Mouse (Mus musculus) heart, embryonic 12.5 days (tissue): ENCODE measurements around the gene Pdcd5. TPM values are rescaled to one million over a fixed set of nuclear protein-coding genes. Genes with fewer than 3 reads are reported as not detected.

Experiments
- ATAC-seq: fragments of 200-750 bp; cut with Nextera tagmentation; 2 replicates; pipeline ENCODE4 v1.8.0; 2017; ENCODE audit warnings: moderate TSS enrichment, moderate library complexity; ENCODE audit not compliant: insufficient number of reproducible peaks, low FRiP score
- H3K27ac ChIP-seq: fragments of 300-500 bp; sonication (generic); 2 replicates; pipeline ENCODE4 v1.5.1; 2016; ENCODE audit warnings: mild to moderate bottlenecking, moderate library complexity; ENCODE audit not compliant: poor library complexity, severe bottlenecking
- H3K27me3 ChIP-seq: fragments of 300-500 bp; sonication (generic); replicated peaks from 2 replicates; pipeline ENCODE4 v1.6.1; 2016; ENCODE audit warnings: mild to moderate bottlenecking, moderate library complexity
- H3K36me3 ChIP-seq: fragments of 300-500 bp; sonication (generic); 2 replicates; pipeline ENCODE4 v1.6.1; 2016; ENCODE audit warnings: mild to moderate bottlenecking, moderate library complexity
- H3K4me1 ChIP-seq: fragments of 300-500 bp; sonication (generic); replicated peaks from 2 replicates; pipeline ENCODE4 v1.6.1; 2016; ENCODE audit warnings: mild to moderate bottlenecking
- H3K4me2 ChIP-seq: fragments of 300-500 bp; sonication (generic); 2 replicates; pipeline ENCODE4 v1.6.1; 2016; ENCODE audit warnings: mild to moderate bottlenecking, moderate library complexity
- H3K4me3 ChIP-seq: fragments of 300-500 bp; sonication (generic); 2 replicates; pipeline ENCODE4 v1.5.1; 2016; ENCODE audit warnings: mild to moderate bottlenecking
- H3K9ac ChIP-seq: fragments of 300-500 bp; sonication (generic); 2 replicates; pipeline ENCODE4 v1.6.1; 2016; ENCODE audit warnings: mild to moderate bottlenecking, moderate library complexity
- H3K9me3 ChIP-seq: fragments of 300-500 bp; sonication (generic); replicated peaks from 2 replicates; pipeline ENCODE4 v1.6.1; 2016; ENCODE audit warnings: mild to moderate bottlenecking, moderate library complexity
- WGBS: fragments of 180-500 bp; shearing (Covaris S2); methylation state at CpG from one replicate; pipeline ENCODE4 v1.1.7; 2016; 5-methylcytosine and 5-hydroxymethylcytosine counted together
- polyA plus RNA-seq: library from polyadenylated mRNA; unstranded; fragments of >200 nt; fragmentation: Nextera tagmentation; extraction: Ambion mirVana; gene quantifications from 2 replicates; pipeline ENCODE4 v1.2.1, GENCODE M21; 2016

Gene Pdcd5
- 293 and 296 TPM in 2 replicates for polyA plus RNA-seq

DNA sequence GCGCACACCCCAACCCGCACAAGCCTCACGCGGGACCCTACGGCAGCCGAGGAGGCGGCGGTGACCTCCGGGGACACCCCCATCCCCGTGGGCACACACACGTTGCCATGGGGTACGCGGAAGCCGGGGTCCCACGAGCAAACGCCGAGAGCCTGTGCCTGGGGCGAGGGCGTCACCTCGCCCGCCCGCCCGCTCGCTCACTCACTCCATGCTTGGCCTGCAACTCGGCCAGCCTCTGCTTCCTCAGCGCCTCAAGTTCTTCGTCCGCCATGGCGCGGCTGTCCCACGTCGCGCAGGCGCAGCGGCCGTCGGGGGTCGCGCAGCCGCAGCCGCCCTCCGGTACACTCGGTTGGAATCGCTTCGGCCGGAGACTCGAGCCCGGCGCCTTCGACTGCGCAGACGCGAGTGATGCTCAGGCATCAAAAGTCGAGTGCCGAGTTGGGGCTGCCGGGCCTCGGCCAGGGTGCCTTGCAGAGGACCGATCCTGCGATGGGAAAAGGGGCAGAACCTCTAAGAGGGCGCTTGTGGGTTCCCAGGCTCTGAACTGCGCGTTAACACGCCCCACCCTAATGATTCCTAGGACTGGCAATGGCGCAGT, at the start of gene Pdcd5:
Gene Pdcd5, minus strand, starts transcription at position 421 of the 598 bp plus-strand sequence.
- Histone ChIP-seq H3K27ac (peak within 1 kb of the TSS; percentile 86), H3K4me2 (peak within 1 kb of the TSS; percentile 74), H3K36me3 (peaks cover 35% of the 10 kb centered on the region), H3K9me3 (no peaks in the 10 kb centered on the region), H3K9ac (peak within 1 kb of the TSS; percentile 97), H3K4me1 (0 out of 2 replicates have a peak, but pooled peaks cover 3% of the 10 kb centered on the region), H3K4me3 (peak within 1 kb of the TSS; percentile 97), H3K27me3 (no peaks in the 10 kb centered on the region)
- peak; percentile 88 for ATAC-seq
- WGBS, result 0% methylated on average over 58 of the region's 64 CpGs

DNA sequence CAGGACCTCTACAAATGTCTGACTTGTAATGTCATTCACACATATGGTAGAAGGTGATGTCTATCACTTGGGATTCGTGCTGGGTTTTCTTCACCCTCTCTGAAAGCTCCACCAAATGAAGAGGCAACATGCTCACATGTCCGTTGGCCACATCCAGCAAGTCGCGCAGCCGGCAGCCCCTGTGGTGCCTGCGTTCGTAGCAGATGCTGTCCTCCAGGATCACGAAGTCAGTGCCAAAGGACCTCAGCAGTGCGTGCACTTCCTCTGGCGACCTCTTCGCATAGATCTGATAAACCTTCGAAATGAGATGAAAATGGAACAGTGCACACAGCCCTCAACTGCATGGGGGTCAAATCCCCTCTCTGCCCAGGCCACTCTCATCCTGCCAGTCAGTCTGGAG, 45.3 kb upstream of the Pdcd5 start:
- Histone ChIP-seq H3K4me3 (no peak overlapping the region), H3K36me3 (peaks cover 13% of the 10 kb centered on the region), H3K4me1 (peaks cover 11% of the 10 kb centered on the region), H3K9ac (no peak overlapping the region), H3K9me3 (no peaks in the 10 kb centered on the region), H3K27me3 (no peaks in the 10 kb centered on the region), H3K4me2 (no peak overlapping the region), H3K27ac (no peak overlapping the region)
- no peak for ATAC-seq
- WGBS, result 89% methylated on average over 12 of the region's 12 CpGs

DNA sequence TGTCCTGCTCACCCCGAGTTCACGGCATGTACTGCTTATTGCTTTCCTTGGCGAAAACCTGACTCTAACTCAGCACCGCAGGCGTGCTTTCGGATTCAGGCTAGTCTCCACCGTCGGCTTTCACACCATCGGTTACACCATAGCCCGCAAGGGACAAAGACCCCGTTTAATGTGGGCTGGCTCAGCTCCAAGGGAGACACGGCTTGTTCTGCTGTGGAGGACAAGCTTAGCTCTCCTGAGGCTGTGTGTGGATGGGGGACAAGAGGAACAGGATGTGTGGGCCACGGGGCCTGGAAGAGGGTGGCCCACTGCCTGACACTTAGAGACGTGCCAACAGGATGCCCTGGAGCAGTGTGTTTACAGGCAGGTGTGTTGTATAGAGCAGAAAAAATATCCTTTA, 44.8 kb upstream of the Pdcd5 start:
- Histone ChIP-seq H3K4me1 (peaks cover 12% of the 10 kb centered on the region), H3K9ac (no peak overlapping the region), H3K4me2 (no peak overlapping the region), H3K27ac (no peak overlapping the region), H3K36me3 (peaks cover 13% of the 10 kb centered on the region), H3K27me3 (no peaks in the 10 kb centered on the region), H3K9me3 (no peaks in the 10 kb centered on the region), H3K4me3 (no peak overlapping the region)
- WGBS, result 82% methylated on average over 14 of the region's 14 CpGs
- no peak for ATAC-seq

DNA sequence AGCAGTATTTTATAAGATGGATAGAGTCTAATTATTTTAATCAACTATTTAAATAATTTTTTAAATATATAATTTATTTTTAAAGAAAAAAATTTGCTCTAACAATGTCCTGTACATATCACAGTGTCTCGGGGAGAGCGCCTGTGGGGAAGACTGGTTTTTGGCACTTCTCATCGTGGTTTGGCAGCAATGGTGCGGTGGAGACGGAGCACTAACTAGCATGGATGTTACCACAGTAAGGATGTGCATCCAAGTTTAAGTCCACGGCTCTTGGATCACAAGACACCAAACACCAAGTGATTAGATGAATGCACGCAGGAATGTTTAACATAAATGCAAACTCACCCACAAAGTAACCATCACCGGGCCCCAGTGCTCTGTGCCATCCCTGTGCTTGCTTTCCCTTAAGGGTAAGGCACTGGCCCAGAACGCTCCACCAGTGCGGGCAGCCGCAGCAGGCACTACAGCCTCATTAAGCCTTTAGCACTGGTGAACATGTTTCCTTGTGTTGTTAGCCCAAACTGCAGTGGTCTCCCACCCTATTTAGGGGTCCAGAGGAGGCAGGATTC, 41.5 kb upstream of the Pdcd5 start:
- H3K27me3 ChIP-seq, result no peaks in the 10 kb centered on the region
- 89% methylated on average over 11 of the region's 11 CpGs for WGBS

DNA sequence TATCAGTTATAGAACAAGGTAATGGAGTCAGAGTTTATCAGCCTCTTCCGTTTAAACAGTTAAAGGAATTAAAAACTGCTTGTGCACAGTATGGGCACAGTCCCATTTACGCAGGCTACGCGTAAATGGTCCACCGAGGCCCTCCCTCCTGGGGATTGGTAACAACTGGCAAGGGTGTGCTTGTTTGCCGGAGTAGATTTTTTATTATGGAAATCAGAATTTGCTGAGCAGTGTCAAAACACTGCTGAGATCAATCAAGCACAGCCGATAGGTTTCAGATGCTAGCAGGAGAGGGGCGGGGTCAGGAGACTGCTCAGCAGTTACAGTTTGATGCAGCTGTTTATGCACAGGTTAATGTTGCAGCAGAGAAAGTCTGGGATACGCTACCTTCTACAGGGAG, 41.0 kb upstream of the Pdcd5 start:
- H3K27me3 ChIP-seq, result no peaks in the 10 kb centered on the region
- H3K4me2 ChIP-seq, result no peak overlapping the region
- H3K27ac ChIP-seq, result no peak overlapping the region
- H3K4me1 ChIP-seq, result peaks cover 16% of the 10 kb centered on the region
- no peaks in the 10 kb centered on the region for H3K9me3 ChIP-seq
- no peak for ATAC-seq
- H3K4me3 ChIP-seq, result no peak overlapping the region
- WGBS, result 76% methylated on average over 9 of the region's 9 CpGs
- peaks cover 5% of the 10 kb centered on the region for H3K36me3 ChIP-seq
- H3K9ac ChIP-seq, result no peak overlapping the region

More for the DNA sequence above, 41.5 kb upstream of the Pdcd5 start:
- Histone ChIP-seq H3K9me3 (no peaks in the 10 kb centered on the region), H3K4me2 (no peak overlapping the region), H3K4me1 (peaks cover 16% of the 10 kb centered on the region), H3K27ac (no peak overlapping the region), H3K4me3 (no peak overlapping the region), H3K36me3 (peaks cover 5% of the 10 kb centered on the region), H3K9ac (no peak overlapping the region)
- no peak for ATAC-seq

DNA sequence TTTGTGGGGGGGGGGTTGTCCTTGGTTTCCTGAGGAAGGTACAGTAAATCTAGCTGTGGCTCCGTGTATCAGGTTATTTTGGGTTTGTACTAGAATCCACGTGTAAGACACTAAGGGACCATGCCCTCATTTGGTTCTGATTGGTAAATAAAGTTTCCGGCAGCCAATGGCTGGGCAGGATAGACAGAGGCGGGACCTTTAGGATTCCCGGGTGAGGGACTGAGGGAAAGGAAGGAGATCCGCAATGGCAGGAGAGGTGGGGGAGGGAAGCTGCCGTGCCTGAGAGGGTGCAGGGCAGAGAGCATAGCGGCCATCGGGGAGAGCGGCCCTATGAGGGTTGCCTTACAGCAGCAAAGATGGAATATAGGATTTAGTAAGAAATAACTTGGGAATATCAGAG, 39.9 kb upstream of the Pdcd5 start:
- ATAC-seq, result peak; percentile 53
- 12% methylated on average over 10 of the region's 10 CpGs for WGBS
- peaks cover 5% of the 10 kb centered on the region for H3K36me3 ChIP-seq
- no peaks in the 10 kb centered on the region for H3K27me3 ChIP-seq
- H3K9ac ChIP-seq, result no peak overlapping the region; the same call in 1 of the 2 replicates
- peak overlapping the region; percentile 32 for H3K4me3 ChIP-seq
- no peaks in the 10 kb centered on the region for H3K9me3 ChIP-seq
- H3K4me1 ChIP-seq, result peaks cover 16% of the 10 kb centered on the region
- H3K4me2 ChIP-seq, result peak overlapping the region; percentile 66
- H3K27ac ChIP-seq, result no peak overlapping the region

DNA sequence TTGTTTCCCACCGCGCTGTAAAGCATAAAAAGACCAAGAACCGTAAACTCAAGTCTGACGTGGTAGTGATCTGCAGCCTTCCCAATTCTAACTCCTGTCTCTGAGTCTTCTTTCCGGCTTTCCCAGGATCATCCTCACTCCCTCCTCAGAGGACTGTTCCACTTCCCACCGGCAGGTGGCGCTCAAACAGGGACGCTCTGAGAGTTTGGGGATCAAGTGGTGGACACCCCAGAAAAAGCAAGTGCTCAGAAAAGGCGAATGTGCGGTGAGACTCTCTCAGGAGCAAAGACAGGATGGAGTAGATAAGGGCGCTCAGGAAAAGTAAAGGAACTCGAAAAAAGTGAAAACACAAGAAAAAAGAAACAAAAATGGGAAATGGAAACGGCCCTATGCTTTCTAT, 39.4 kb upstream of the Pdcd5 start:
- Histone ChIP-seq H3K27ac (no peak overlapping the region), H3K4me3 (peak overlapping the region; percentile 32), H3K9ac (no peak overlapping the region), H3K4me2 (peak overlapping the region; percentile 66), H3K9me3 (peaks cover 1% of the 10 kb centered on the region), H3K4me1 (peaks cover 16% of the 10 kb centered on the region), H3K27me3 (no peaks in the 10 kb centered on the region), H3K36me3 (peaks cover 5% of the 10 kb centered on the region)
- peak; percentile 54; the same call in 1 of the 2 replicates for ATAC-seq
- 25% methylated on average over 13 of the region's 13 CpGs for WGBS

DNA sequence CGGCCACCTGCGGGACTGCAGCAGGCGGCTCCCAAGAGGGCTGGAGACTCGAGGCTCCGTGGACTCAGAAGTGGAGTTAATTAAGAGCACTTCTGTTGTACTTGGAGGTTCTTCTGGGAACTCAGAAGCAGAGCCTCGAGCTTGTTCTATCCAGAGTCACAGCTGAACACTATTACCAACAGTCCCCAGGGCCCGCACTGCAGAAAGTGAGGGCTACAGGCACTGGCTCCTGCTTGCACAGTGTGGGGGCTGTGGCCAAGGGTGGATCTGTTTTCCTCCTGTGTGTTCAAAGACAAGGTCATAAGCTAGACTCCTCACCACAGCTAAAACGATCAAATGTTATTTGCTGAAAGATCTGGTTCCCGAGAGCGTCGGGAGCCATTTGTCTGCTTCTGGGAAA, 38.9 kb upstream of the Pdcd5 start:
- H3K4me2 ChIP-seq, result peak overlapping the region; percentile 66
- no peak overlapping the region for H3K9ac ChIP-seq

DNA sequence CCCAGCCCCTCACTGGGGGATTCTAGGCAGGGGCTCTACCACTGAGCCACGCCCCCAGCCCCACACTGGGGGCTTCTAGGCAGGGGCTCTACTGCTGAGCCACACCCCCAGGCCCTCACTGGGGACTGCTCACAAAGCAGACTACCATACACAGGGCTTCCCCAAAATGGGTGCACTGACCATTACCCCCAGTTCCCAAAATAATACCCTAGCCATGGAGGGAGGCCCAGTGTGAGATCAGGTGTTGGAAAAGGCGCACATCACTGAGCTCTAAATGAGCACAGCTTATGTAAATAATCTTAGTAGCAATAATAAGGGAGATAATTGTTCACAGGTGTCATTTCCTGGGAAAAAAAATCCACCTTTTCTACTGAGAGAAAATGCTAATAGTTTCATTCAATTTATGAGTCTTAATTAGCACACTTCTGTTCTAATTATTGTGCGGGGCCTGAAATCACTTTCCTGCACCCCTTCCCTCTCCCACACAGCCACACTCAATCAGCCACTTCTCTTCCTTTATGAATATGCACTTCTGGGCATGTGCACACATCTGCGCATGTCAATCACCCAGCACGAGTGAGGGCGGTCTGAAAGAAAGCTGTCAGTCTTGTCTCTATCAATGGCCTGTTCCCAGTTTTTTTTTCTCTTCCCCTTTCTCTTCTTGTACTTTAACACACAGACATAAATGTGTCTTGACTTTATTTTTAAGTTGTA, 36.2 kb upstream of the Pdcd5 start:
- H3K9me3 ChIP-seq, result peaks cover 4% of the 10 kb centered on the region
- H3K4me1 ChIP-seq, result peaks cover 16% of the 10 kb centered on the region
- H3K9ac ChIP-seq, result no peak overlapping the region
- H3K36me3 ChIP-seq, result no peaks in the 10 kb centered on the region
- no peak for ATAC-seq
- H3K4me3 ChIP-seq, result no peak overlapping the region
- 83% methylated on average over 6 of the region's 6 CpGs for WGBS
- no peaks in the 10 kb centered on the region for H3K27me3 ChIP-seq
- H3K4me2 ChIP-seq, result no peak overlapping the region
- no peak overlapping the region for H3K27ac ChIP-seq

More for the DNA sequence above, 38.9 kb upstream of the Pdcd5 start:
- no peak overlapping the region for H3K4me3 ChIP-seq
- H3K4me1 ChIP-seq, result peaks cover 16% of the 10 kb centered on the region
- 63% methylated on average over 11 of the region's 11 CpGs for WGBS
- peaks cover 5% of the 10 kb centered on the region for H3K36me3 ChIP-seq
- no peaks in the 10 kb centered on the region for H3K27me3 ChIP-seq
- H3K9me3 ChIP-seq, result peaks cover 4% of the 10 kb centered on the region
- H3K27ac ChIP-seq, result no peak overlapping the region
- no peak for ATAC-seq

DNA sequence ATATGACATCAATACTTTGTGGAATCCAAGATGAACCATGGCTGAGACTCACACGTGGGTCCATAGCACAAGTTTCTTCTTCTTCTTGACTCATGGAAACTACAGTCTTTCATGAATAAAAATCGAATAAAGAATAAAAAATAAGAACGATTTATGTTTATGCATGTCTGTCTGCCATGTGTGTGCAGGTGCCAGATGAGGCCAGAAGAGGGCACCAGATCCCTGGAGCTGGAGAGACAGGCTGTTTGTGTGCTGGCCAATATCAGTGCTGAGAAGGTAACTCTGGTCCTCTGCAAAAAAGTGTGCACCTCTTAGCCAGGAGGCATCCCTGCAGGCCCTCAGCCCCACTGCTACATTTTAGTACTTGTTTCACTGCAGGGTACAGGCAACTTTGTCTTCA, 34.2 kb upstream of the Pdcd5 start:
- Histone ChIP-seq H3K4me3 (no peak overlapping the region), H3K36me3 (no peaks in the 10 kb centered on the region), H3K27me3 (no peaks in the 10 kb centered on the region), H3K9ac (no peak overlapping the region), H3K9me3 (peaks cover 15% of the 10 kb centered on the region), H3K4me2 (no peak overlapping the region), H3K27ac (no peak overlapping the region), H3K4me1 (0 out of 2 replicates have a peak, but pooled peaks cover 6% of the 10 kb centered on the region)
- no peak for ATAC-seq
- WGBS, result 68% methylated on average over 3 of the region's 3 CpGs

DNA sequence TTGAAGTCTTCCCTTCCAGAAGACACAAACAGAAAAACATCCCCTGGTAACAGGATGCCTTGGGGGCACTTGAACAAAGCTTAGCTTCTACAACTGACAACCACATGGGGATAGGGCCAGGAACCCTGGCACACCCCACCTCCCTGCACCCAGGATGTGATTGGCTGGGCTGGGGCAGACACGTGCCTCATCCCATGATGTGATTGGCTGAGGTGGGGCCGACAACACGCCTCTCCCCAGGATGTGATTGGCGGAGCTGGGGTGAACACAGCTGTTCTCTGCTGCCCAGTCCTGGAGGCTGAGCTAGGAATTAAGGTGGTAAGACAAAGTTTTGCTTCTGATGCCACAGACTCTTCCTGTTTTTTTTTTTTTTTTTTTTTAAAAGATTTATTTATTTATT, 31.7 kb upstream of the Pdcd5 start:
- peaks cover 15% of the 10 kb centered on the region for H3K9me3 ChIP-seq
- no peak overlapping the region for H3K4me2 ChIP-seq
- no peak for ATAC-seq
- H3K27ac ChIP-seq, result no peak overlapping the region
- H3K27me3 ChIP-seq, result no peaks in the 10 kb centered on the region
- H3K4me1 ChIP-seq, result no peaks in the 10 kb centered on the region
- no peak overlapping the region for H3K9ac ChIP-seq
- WGBS, result 59% methylated on average over 4 of the region's 4 CpGs
- H3K36me3 ChIP-seq, result no peaks in the 10 kb centered on the region
- H3K4me3 ChIP-seq, result no peak overlapping the region
